Mouse (Mus musculus) lung, adult 2 months (tissue): Measurements from ENCODE around the gene S100a6.

Experiments
- CTCF ChIP-seq: fragments of 200-500 bp; IDR thresholded peaks from 2 replicates; pipeline ENCODE4 v1.5.1; 2011; ENCODE audit warnings: mild to moderate bottlenecking, low read length, control low read depth; ENCODE audit not compliant: insufficient read depth
- POLR2A ChIP-seq: fragments of 200-500 bp; IDR thresholded peaks from 2 replicates; pipeline ENCODE4 v1.6.1; 2011; ENCODE audit warnings: low read depth, mild to moderate bottlenecking, control low read depth, low read length, borderline replicate concordance; ENCODE audit errors: extremely low read depth

DNA sequence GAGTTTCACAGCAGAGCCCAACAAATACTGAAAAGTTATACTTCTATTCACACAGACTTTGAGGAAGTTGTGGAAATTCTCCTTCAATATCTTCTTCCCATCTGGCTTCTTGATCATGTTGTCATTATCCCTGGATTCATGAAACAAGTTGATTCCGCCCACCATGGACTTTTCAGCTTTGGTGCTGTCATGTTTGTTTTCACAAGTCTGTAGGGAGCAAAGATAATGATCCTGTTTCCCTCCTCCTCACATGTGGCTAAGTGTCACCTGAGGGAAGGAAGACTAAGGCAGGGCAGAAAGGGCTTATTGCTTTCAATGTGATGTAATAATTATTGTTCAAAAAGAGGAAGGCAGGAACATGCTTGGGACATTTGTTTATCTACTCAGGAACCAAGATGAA, 34.6 kb downstream of the S100a6 start:
- TF ChIP-seq POLR2A: no peak
- no peak for TF ChIP-seq CTCF
